Mouse (Mus musculus): Measurements from ENCODE around the gene Ampd2.
A peak's percentile ranks its signal among the peaks of the same experiment; 100 is the strongest.

Gene Ampd2

DNA sequence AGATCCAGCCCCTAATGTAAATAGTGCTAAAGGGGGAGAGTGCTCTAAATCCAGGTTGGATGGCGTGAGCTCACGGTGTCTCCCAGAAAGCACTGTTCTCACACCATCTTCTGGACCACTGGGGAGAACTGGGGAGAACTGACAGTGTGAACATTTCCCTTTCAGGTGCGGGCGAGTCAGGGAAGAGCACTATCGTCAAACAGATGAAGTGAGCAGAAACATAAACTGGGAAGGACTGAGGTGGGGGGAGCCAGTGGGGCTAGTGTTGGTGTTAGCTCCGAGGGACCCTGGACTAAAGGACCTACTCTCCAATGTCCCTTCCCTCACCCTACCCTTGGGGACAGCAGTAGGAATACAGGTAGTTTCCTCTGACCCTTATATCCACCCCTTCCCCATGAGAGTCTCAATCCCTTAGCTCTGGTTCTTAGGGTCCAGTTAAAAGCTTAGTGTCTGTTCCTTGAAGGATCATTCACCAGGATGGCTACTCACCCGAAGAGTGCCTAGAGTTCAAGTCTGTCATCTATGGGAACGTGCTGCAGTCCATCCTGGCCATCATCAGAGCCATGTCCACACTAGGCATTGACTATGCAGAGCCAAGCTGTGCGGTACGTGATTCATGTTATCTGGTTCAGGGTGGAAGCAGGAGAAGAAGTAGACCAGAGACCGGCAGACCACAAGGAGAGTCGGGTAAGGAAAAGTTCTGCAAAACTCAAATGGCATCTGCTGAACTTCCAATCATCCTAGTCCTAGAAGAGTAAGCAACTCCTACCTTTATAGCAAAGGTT lies 8.7 kb upstream of the Ampd2 start:
- DNase-seq (ENCODE audit: low spot score): no peak

DNA sequence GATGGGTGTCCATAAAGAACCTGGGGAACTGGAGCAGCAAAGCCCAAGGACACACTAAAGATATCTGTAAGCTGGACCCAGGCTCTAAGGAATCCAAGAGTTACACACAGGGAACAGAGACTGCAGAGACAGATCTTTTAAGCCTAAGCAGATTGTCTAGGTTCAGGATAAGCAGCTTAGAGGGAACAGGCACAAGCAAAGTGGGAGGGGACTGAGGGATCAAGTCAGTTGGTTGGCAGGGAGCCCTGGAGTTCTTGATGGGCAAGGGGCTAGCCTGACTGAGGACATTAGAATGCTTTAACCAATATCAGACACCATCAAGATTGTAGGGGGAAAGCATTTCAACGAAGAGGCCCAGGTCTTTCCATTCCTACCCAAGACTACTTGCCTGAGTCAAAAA lies 7.7 kb upstream of the Ampd2 start:
- no peak for DNase-seq (ENCODE audit: low spot score)

DNA sequence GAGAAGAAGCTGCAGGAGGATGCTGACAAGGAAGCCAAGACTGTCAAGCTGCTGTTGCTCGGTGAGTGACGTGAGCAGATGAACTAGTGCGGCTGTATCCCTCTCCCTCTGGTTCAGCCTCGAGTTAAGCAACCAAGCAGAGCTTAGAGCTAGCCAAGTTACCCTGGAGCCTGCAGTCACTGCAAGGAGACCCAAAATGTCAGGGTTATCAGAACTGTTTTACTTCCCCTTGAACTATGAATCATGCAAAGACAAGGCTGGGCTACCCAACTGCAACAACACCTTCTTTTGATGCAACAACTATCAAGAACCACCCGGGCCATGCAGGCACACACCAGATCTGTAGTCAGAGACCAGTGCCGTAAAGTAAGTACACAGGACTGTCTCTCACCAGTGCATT lies 6.9 kb upstream of the Ampd2 start:
- DNase-seq (ENCODE audit: low spot score): no peak

DNA sequence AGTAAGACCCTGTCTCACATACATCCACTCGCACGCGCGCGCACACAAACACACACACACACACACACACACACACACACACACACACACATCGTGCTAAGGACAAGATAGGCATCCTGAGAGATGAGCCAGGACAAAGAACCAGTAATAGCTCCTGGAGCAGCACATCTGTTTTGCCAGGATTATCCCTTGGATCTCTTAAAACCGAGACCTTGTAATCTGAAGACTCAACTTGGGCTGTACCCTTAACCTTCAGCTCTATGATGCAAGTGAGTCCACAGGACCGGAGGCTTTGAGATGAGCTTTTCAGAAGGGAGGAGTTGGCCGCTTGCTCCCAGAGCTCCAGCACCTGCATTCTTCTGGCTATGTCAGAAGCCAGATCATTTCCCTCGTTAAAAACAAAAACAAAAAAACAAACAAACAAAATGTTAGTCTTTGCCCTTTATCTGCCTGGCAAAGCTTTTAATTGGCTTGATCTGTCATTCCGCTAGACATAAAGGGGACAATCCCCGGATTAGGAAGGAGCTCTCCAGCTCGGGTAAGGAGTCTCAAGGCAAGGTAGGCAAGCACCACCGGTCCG lies 6.2 kb upstream of the Ampd2 start, which contains the start of gene Gnat2:
Gnat2 (plus strand) TSS at position 254 of the 580 bp plus-strand sequence.
- DNase-seq (ENCODE audit: low spot score): no peak

DNA sequence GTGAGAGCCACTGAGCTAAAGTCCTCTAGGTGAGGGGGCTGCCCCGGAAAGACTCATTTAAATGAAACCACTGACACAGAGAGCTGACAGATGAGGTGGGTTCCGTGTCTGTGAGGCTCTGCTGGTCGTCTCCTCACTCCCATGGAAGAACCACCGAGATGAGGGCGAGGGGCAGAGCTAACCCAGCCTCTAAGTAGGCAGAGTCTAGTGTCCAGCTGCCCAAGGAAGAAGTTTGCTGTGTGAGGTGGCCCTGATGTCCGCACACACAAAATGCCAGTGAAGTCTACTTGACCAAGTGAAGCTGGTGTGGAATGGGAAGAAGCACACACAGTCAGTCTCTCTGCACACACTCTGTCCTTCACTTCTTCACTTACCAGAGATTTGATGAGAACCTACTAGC lies 5.6 kb upstream of the Ampd2 start:
- no peak for DNase-seq (ENCODE audit: low spot score)

DNA sequence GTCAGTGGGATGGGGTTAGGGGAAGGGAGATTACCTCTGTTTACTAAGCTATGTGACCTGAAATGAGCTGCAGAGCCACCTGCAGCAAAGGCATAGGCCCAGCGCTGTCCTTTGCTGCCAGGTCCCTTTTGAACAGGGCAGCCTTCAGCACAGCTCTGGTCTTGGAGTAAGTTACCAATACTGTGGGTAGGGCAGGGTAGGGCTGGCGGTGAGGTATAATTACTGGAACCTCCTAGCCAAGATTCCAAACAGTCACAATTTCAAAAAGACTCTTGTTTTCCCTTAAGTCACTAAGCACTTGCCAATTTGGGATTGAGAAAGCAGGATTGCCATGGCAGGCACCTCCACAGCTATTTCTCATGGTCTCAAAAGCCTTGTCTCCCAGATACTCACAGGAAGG lies 4.1 kb upstream of the Ampd2 start:
- no peak for DNase-seq (ENCODE audit: low spot score)

DNA sequence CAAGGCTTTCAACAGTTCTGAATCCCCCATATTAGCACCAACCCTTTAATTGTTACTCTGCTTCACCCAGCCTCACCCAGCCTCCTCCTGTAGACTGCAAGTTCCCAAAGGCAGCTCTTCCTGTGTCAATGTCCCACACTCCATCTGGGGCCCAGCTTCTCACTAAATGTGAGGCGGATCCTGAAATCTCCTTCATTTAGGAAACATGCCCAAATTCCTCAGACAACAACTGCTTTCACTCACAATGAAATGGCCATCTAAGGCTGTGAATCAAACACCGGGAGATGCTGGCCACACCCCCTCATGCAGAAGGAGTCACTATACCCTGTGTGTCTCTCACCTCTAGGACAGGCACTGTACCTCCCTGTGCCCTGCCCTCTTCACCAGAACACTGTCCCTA lies 3.5 kb upstream of the Ampd2 start:
- DNase-seq (ENCODE audit: low spot score): no peak

DNA sequence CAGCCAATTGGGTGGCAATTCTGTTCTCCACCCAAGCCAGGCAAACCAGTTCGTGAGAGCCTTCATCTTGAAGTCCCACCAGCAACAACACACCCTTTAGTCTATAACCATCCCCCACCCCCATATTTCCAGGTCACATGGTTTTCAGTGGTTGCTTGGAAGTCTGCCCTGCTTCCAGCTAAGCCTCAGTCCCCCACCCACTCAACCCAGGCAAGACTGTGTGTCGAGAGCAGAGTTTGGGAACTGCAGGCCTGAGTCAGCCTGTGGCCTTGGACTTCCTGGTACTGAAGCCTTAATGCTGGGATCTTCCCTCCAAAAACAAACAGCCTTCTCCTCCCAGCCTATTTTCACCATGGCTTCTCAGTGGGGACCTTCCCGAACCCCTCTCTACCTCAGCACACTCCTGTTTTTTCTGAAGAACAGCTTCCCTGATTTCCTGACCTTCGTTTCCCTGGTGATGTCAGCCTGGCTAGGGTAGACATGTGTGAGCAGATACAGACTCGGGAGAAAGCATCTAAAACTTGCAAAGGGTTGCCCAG lies 2.5 kb upstream of the Ampd2 start:
- no peak for DNase-seq (ENCODE audit: low spot score)

DNA sequence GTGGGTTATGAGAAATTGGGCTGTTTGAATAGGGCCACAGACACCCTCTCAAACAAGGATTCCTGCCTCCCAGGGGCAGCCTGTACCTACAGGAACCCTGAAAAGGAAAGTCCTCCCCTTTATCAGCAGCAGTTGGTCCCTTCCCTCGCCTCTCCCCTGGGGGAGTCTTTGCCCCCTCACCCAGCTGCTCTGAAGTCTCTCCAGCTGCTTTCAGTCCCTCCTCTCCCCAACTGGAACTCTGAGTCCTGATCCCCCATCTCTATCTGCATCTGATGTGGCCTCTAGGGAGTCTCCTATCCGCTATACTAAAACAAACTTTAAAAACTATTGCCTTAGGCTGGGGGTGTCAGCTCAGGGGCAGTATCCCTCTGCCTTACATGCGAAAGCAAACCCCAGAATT lies 878 bp upstream of the Ampd2 start:
- DNase-seq (ENCODE audit: low spot score): no peak

DNA sequence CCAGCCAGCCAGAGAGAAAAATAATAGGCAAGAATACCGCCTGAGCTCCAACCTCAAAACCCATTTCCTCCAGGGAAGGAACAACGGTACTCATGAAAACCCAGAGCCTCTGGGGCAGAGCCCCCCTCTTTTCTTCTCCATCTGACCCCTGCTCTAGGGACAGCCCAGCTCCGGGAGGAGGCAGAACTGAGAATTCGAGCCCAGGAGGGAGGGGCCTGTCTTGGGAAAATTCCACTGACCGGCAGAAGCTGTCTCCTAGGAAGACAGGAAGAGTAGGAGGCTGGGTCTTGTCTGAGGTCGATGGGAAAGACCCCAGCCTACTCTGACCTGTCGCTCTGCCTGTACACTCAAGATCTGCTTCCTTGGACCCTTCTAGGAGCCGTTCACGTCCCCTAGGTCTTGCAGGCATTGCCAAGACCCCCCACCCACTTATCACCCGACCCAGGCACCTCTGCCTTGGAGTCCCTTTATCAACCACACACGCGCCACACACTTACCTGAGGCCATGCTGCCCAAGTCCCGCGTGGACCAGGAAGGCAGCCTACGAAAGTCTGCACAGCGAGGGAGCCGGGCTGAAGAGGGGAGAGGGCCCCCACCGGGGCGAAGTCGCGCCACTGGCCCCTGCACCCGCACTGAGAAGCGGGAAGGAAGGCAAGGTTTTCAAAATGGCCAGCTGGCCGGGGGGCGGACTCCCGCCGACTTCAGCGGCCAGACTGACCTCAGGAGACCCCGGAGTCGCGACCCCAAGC lies 556 bp downstream of the Ampd2 start:
- peak; percentile 53 for DNase-seq (ENCODE audit: low spot score)

DNA sequence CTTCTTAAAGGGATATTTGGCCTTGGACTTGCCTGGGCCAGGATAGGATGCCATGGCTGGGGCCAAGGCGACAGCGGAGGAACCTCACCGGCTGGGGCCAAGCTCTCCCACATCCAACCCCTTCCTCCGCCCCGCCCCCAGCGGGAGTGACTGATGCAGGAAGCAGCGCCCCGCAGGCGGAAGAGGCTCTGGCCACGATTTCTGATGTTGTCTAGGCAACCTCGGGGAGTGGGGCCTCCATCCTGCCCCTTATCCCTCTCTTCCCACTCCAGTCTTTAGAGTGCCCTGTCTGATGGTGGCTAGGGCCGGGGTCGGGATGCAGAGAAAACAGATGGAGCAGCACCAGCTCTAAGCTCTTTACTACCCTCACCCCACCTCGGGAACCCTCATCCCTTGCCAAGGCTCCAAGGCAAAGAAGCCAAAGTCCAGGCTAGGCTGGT lies 1.1 kb downstream of the Ampd2 start:
- peak; percentile 85 for DNase-seq (ENCODE audit: low spot score)

DNA sequence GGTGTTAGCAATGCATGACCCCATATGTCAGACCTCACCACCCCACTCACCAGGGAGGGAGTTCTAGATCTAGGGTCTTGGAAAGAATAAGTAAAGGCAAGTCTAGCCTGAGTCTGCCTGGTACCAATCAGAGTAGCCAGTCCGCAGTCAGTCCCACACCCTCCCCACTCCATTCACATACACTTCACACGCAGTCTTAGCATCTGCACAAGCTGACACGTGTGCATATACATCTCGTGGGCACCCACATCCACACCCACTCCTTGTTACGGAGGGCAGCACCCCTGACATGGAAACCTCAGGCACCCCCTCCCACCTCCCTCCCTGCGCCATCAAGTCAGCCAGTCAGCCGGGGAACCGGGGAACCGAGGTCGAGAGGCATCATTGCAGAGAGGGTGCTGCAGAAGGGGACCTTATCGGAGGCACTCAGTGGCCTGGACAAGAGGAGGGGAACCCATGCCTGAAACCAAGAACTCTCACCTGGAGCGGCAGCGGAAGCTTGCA lies 1.6 kb downstream of the Ampd2 start:
- DNase-seq (ENCODE audit: low spot score): no peak

DNA sequence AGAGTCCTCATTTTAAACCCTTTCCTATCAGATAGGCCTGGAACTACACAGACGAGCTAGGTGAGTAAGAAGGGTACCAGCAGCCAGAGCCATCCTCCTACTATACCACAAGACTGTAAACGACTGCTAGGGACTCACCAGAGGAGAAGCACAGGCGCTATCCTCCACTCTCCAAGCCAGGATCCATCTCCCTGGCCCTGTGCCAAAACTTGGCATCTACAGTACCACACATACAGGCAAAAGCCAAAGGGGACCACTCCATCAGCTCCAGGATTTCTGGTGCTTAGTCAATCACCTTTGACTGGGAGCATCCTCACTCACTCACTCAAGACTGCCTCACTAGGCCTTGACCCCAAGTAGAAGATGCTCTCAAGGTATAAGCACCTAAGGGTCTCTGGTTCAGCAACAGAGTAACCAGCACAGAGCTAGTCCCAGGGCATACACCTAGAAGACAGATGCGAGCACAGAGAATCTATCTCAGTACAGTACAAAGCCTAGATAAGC lies 2.5 kb downstream of the Ampd2 start:
- no peak for DNase-seq (ENCODE audit: low spot score)

DNA sequence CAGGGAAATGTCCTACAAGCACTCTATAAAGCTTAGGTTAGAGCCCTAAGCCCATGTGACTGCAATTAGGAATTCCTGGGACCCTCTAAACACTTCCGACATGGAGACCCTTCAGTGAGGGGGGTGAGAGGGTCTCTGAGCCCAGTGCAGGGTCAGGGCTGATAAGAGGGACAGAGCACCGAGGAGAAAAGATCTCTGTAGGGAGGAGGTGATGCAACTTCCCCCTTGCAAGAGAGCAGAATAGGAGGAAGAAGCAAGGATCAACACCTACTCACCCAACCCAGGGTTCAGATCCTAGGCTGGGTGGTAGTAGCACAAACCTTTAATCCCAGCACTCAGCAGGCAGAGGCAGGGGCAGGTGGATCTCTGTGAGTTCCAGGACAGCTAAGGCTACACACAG lies 3.3 kb downstream of the Ampd2 start:
- no peak for DNase-seq (ENCODE audit: low spot score)

DNA sequence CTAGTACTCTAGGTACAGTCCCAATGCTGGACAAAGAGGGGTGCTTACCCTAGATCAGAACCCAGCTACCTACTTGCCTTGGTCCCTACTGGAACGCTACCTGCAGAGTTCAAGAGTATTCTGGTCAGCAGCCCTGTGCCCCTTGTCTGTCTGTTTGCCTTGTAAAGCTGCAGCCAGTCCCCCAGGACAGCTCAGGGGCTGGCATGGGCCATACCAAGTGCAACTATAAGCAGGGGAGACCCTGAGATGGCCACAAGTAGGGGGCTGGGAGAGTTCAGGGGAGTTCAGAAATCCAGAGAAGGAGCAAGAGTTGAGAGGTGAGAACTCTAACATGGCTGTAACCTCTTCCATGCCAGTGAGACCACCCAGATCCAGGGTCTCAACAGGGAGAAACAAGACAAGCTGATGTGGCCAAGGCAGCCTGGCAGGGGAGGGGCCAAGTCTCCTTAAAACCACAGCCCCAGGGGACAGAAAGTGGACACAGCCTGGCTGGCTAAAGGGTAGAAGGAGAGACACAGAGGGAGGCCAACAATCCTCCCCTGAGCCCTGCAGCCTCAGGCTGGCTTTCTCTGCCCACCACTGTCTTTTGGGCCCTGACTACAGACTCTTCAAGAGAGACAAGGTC lies 4.1 kb downstream of the Ampd2 start:
- DNase-seq (ENCODE audit: low spot score): no peak

DNA sequence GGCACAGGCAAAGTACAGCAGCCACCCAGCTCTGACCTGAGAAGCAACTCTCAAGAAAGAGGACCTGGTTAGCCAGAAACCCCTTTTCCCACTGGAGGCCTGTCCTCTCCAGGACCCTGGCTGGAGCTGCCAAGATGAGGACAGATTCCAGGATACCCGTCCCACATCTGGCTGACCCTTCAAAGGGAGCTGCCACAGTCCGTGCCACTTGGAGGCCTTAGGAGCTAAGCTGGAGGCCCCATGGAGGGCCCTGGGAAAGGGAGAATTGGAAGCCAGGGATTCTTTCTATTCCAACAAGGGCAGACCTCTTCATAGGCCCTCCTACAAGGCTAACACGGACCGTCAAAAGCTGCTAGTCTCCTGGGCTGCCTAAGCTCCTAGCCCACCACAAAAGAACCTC lies 4.8 kb downstream of the Ampd2 start:
- DNase-seq (ENCODE audit: low spot score): no peak

DNA sequence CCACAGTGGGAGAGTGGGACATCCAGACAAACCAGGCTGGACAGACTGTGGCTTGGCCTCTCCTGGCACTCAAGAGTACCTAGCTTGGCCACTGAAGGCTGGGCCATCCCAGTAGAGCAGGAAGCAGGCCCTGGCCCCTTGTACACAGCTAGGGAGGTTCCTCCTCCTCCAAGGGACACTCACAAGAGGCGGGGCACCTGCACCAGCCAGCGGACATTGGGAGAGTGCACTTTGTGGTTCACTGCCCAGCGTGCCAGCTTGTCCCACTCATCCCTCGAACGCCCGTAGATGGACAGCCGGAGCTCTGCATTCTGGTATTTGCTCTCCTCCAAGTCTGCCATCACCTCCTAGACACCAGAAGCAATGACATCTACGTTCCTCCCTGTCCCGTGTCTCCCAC lies 9.6 kb downstream of the Ampd2 start:
- no peak for DNase-seq (ENCODE audit: low spot score)

DNA sequence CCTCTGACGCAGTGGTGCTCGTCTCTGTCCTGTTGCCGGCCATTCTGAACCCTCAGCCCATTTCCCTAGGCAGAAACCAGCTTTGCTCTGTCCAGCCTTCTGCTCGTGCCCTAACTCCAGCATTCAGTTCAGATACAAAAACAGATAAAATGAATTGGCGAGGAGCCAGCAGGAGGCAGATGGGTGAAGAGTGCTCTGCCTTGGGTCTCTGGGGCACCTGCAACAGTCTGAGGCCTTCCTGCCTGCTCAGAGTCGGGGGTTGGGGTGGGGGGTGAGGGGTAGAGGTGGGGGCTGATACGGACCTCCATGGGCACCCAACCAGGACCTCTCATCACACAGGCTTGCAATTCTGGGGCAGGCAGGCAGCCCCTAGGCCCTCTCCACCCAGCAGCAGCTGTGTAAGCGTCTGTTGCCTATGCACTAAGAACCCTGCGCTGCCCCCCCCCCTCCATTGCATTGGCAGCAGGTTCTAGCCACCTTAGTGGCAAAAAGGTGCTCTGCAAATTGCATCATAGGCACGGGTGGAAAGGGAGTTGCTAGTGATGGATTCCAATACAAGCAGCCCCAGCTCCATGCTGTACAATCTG lies 13.4 kb downstream of the Ampd2 start:
- no peak for DNase-seq (ENCODE audit: low spot score)

DNA sequence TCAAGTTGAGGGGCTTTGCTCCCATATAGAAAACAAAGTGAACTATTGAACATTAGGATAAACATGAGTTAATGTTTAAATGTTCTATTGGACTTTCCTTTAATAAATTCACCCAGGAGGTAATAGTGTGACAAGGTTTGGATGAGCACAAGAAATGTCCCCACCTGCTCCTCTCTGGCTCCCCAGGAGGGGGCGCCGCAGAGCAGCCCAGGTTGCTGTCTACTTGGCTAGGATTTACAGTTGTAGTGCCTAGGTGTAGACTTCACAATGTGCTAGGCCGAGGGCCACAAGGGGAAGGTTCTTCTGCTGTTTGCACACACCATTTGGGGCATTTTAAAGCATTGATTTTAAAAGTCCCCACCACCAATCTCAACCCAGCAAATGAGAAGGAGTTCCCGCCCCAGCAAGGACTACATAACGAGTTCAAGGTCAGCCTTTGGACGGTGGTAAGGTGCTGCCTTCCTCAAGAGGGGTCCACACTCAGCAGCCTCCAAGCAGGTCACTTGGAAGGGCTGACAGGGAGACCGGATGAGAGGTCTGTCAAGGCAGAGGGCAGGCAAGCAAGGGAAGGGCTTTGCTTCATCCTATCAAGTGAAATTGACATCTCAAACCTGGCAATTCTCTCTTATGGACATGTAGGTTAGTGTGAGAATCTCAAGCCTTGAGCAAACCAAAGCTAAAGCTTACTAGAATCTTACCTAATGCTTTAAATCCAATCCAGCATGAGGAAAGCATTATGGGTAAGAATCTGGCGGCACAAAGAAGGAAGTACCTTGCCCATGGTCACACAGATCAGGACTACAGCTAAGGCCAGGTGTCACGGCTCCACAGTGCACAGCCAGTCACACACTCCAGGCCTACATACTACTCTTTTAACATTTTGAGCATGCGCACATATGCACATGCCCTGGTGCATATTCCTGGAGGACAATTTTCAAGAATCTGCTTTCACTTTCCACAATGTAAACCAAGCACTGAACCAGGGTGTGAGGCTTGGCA lies 15.9 kb downstream of the Ampd2 start:
- DNase-seq (ENCODE audit: low spot score): no peak

DNA sequence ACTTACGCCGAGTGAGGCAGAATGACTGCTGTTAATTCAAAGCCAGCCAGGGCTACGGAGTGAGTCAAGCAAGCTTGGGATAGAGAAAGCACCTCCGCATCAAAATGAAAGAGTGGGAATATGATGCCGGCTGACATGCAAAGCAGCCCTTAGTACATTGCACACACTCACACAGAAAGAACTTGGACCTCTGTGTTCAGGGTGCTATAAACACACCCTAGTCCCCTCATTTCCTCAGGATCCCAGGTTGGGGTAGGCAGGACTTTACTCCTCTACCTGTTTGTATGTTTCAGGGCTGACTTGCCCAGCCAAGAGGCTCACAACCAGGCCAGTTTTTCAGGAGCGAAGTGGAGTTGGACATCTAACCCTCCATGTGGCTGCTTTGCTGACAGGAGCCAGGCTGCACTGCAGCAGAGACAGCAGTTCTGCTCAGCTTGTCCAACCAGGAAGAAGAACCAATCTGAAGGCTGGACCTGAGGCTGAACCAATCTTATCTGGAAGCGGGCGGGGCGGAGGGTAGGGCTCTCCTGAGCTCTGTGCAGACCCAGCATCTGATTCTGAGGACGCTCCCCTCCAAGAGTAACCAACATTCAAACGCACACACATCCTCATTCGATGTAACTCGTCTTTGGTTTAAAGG lies 17.1 kb downstream of the Ampd2 start:
- no peak for DNase-seq (ENCODE audit: low spot score)
